Mouse (Mus musculus) adrenal gland, postnatal 4 days (tissue): ENCODE measurements at regions not wholly inside any gene's neighbourhood (a gene's known extent, or its start where the extent isn't known, plus 50 kb on each side); places are given as distances from the start of the nearest gene placed in this dataset.

Source experiments
- DNase-seq, 2 experiments: peaks; one replicate each; pipeline ENCODE4 v3.0.0; 2021 to 2022; ENCODE audit warnings: low spot score in 2 of 2, mixed read lengths in 2 of 2

- no peak for DNase-seq
Observed at GRCm38 (mm10) chr2:75479546-75479945, 179.5 kb upstream of the Hnrnpa3 start.

GRCm38 (mm10) chr2:75481863-75482262 is 177.2 kb upstream of the Hnrnpa3 start:
- no peak for DNase-seq

- no peak for DNase-seq
Observed at GRCm38 (mm10) chr2:75482484-75482883, 176.6 kb upstream of the Hnrnpa3 start.

- DNase-seq: no peak
Observed at GRCm38 (mm10) chr2:75484951-75485350, 174.1 kb upstream of the Hnrnpa3 start.

- no peak for DNase-seq
Observed at GRCm38 (mm10) chr2:75491150-75491549, 167.9 kb upstream of the Hnrnpa3 start.

GRCm38 (mm10) chr2:75491789-75492500 is 167.1 kb upstream of the Hnrnpa3 start:
- no peak for DNase-seq

- no peak for DNase-seq
Observed at GRCm38 (mm10) chr2:75492501-75492898, 166.6 kb upstream of the Hnrnpa3 start.

GRCm38 (mm10) chr2:75496606-75497240 is 162.3 kb upstream of the Hnrnpa3 start:
- no peak for DNase-seq

GRCm38 (mm10) chr2:75510223-75510622 is 148.8 kb upstream of the Hnrnpa3 start:
- no peak for DNase-seq

- DNase-seq: no peak
Observed at GRCm38 (mm10) chr2:75512422-75513170, 146.5 kb upstream of the Hnrnpa3 start.

GRCm38 (mm10) chr2:75514171-75514570 is 144.9 kb upstream of the Hnrnpa3 start:
- DNase-seq: no peak

GRCm38 (mm10) chr2:75516223-75516622 is 142.8 kb upstream of the Hnrnpa3 start:
- no peak for DNase-seq

GRCm38 (mm10) chr2:75517096-75517495 is 142.0 kb upstream of the Hnrnpa3 start:
- DNase-seq: no peak

GRCm38 (mm10) chr2:75518607-75519006 is 140.5 kb upstream of the Hnrnpa3 start:
- no peak for DNase-seq

GRCm38 (mm10) chr2:75525562-75525961 is 133.5 kb upstream of the Hnrnpa3 start:
- no peak for DNase-seq

- no peak for DNase-seq
Observed at GRCm38 (mm10) chr2:75528706-75529105, 130.4 kb upstream of the Hnrnpa3 start.

- no peak for DNase-seq
Observed at GRCm38 (mm10) chr2:75538114-75538513, 120.9 kb upstream of the Hnrnpa3 start.

GRCm38 (mm10) chr2:75539726-75540125 is 119.3 kb upstream of the Hnrnpa3 start:
- DNase-seq: no peak

- no peak for DNase-seq
Observed at GRCm38 (mm10) chr2:75542331-75542730, 116.7 kb upstream of the Hnrnpa3 start.

GRCm38 (mm10) chr2:75542781-75543180 is 116.3 kb upstream of the Hnrnpa3 start:
- no peak for DNase-seq

GRCm38 (mm10) chr2:75545971-75546370 is 113.1 kb upstream of the Hnrnpa3 start:
- no peak for DNase-seq

GRCm38 (mm10) chr2:75555676-75556075 is 103.4 kb upstream of the Hnrnpa3 start:
- no peak for DNase-seq
